11 mouse cellular contexts compared by ENCODE assay signal in genomic region chr19:55746241-55746640, GRCm38 (mm10). TPM values are rescaled to one million over a fixed set of nuclear protein-coding genes. Genes with fewer than 3 reads are reported as not detected.
DNase-seq lines count a peak whose midpoint lies in the region; ATAC-seq and TF ChIP-seq lines count a peak whose summit lies in the region.
"Had no signal": no experiment of that assay in that cellular context is flagged by ENCODE, and none has a peak within 500 bp of the region (broad histone marks: within the 10 kb centered on the region; RNA-seq: fewer than 3 reads in every experiment).

No protein-coding gene starts in this region.

- H3K27me3 ChIP-seq in heart, embryonic 13.5 days (replicated peaks), result no peaks in the 10 kb centered on the region
- peaks cover 21% of the 10 kb centered on the region; the same call in 1 of the 2 replicates for H3K27me3 ChIP-seq in forebrain, postnatal 0 days (ENCODE audit: insufficient read depth, low read length)
- H3K27me3 ChIP-seq in midbrain, embryonic 11.5 days (ENCODE audit: control insufficient read depth, insufficient read depth, low read length), result no peaks in the 10 kb centered on the region

- peak overlapping the region; percentile 11 for H3K4me3 ChIP-seq in heart, embryonic 13.5 days
- H3K4me3 ChIP-seq in forebrain, postnatal 0 days (ENCODE audit: low read depth, low read length), result no peak overlapping the region
- peak overlapping the region; percentile 97 for H3K4me3 ChIP-seq in midbrain, embryonic 11.5 days (ENCODE audit: low read depth, low read length)

- H3K27ac ChIP-seq in heart, embryonic 13.5 days (replicated peaks), result no peak overlapping the region
- H3K27ac ChIP-seq in forebrain, postnatal 0 days (ENCODE audit: low read depth, low read length), result no peak overlapping the region
- H3K27ac ChIP-seq in midbrain, embryonic 11.5 days (ENCODE audit: low read depth, low read length), result no peak overlapping the region

- peak overlapping the region; percentile 61; the same call in 1 of the 2 replicates for H3K9ac ChIP-seq in heart, embryonic 13.5 days
- H3K9ac ChIP-seq in forebrain, postnatal 0 days, result no peak overlapping the region
- peak overlapping the region; percentile 39 for H3K9ac ChIP-seq in midbrain, embryonic 11.5 days (ENCODE audit: low read length)

- WGBS in heart, embryonic 13.5 days, result 42% methylated on average over 5 of the region's 5 CpGs
- 11% methylated on average over 5 of the region's 5 CpGs for WGBS in forebrain, postnatal 0 days
- 11% methylated on average over 5 of the region's 5 CpGs for WGBS in midbrain, embryonic 11.5 days

- peaks cover 67% of the 10 kb centered on the region for H3K4me1 ChIP-seq in heart, embryonic 13.5 days
- peaks cover 12% of the 10 kb centered on the region; the same call in 1 of the 2 replicates for H3K4me1 ChIP-seq in forebrain, postnatal 0 days (ENCODE audit: insufficient read depth)
- H3K4me1 ChIP-seq in midbrain, embryonic 11.5 days (ENCODE audit: control insufficient read depth, insufficient read depth, low read length), result peaks cover 57% of the 10 kb centered on the region

- no peak for ATAC-seq in heart, embryonic 13.5 days (ENCODE audit: extremely low read depth, insufficient number of reproducible peaks, low FRiP score, low TSS enrichment)
- ATAC-seq in forebrain, postnatal 0 days, result no peak
- ATAC-seq in midbrain, embryonic 11.5 days (ENCODE audit: low FRiP score), result no peak
- ATAC-seq: CD4-positive, CD25-positive, alpha-beta regulatory T cell, adult 4 months had no signal

- peak overlapping the region; percentile 94 for H3K4me2 ChIP-seq in heart, embryonic 13.5 days
- H3K4me2 ChIP-seq in forebrain, postnatal 0 days (ENCODE audit: low read depth), result 0 out of 2 replicates have a peak overlapping the region, but pooled peaks have one; percentile 5
- H3K4me2 ChIP-seq in midbrain, embryonic 11.5 days, result peak overlapping the region; percentile 75

- no peak for TF ChIP-seq CTCF in brain, embryonic 14.5 days (IDR thresholded peaks at IDR 0.05; ENCODE audit: borderline replicate concordance, extremely low read depth, insufficient read depth, insufficient read length)
- TF ChIP-seq CTCF in forebrain, postnatal 0 days (IDR thresholded peaks at IDR 0.05; ENCODE audit: low read depth), result no peak

- no peak for DNase-seq in heart, adult 11 months
- DNase-seq in brain, embryonic 14.5 days (ENCODE audit: low read depth), result peak; percentile 58
- peak; percentile 6 for DNase-seq in forebrain, postnatal 0 days
- DNase-seq in midbrain, embryonic 11.5 days (ENCODE audit: low spot score, missing footprints), result peak; percentile 91
- no peak for DNase-seq in cerebellum, adult 11 months
- no peak for DNase-seq in adrenal gland, postnatal 25 days
- DNase-seq in cerebellum, postnatal 14 days, result no peak
- DNase-seq: heart, postnatal 14 days; lung, adult 2 months had no signal

- H3K36me3 ChIP-seq in heart, embryonic 13.5 days, result no peaks in the 10 kb centered on the region
- no peaks in the 10 kb centered on the region for H3K36me3 ChIP-seq in forebrain, postnatal 0 days (ENCODE audit: insufficient read depth)
- no peaks in the 10 kb centered on the region for H3K36me3 ChIP-seq in midbrain, embryonic 11.5 days (ENCODE audit: control insufficient read depth, insufficient read depth, low read length)

- TF ChIP-seq POLR2A in brain, embryonic 14.5 days (IDR thresholded peaks at IDR 0.05; ENCODE audit: borderline replicate concordance, extremely low read depth, insufficient read depth, insufficient read length, poor library complexity, severe bottlenecking), result no peak

- no peaks in the 10 kb centered on the region for H3K9me3 ChIP-seq in heart, embryonic 13.5 days
- no peaks in the 10 kb centered on the region for H3K9me3 ChIP-seq in forebrain, postnatal 0 days (ENCODE audit: low read length)
- H3K9me3 ChIP-seq in midbrain, embryonic 11.5 days (ENCODE audit: control insufficient read depth, low read length), result no peaks in the 10 kb centered on the region

RNA-seq across cellular contexts. Expression of gene Tcf7l2, which starts 4.6 kb away (rescaled TPM):
- 42.6 and 43.8 TPM in 2 replicates for polyA plus RNA-seq in heart, embryonic 13.5 days (2015; fragmentation: Nextera tagmentation; extraction: Ambion mirVana)
- 222 and 296 TPM in 2 replicates for polyA plus RNA-seq in brain, embryonic 14.5 days (2012; rRNA removed)
- 10.8 and 17.7 TPM in 2 replicates for total RNA-seq in forebrain, postnatal 0 days (2014; rRNA removed)
- 113 and 282 TPM in 2 replicates for polyA plus RNA-seq in forebrain, postnatal 0 days (2015; fragmentation: Nextera tagmentation; extraction: Ambion mirVana)
- polyA plus RNA-seq in midbrain, embryonic 11.5 days (2014; fragmentation: Nextera tagmentation; extraction: Ambion mirVana), result 379 and 401 TPM in 2 replicates
- 27.5 and 33.3 TPM in 2 replicates for total RNA-seq in adrenal gland, postnatal 25 days (2021)

Comparison
In these comparisons a context has a peak if more than half of its experiments do, and no peak if none do; other contexts are left out.
1. H3K4me2 ChIP-seq: peak in every context shown above with its lines; median percentile 94 in heart, embryonic 13.5 days; 75 in midbrain, embryonic 11.5 days; 5 in forebrain, postnatal 0 days.
2. DNase-seq: peak in brain, embryonic 14.5 days (single experiment), forebrain, postnatal 0 days (single experiment) and midbrain, embryonic 11.5 days (single experiment); none in heart, adult 11 months (single experiment), cerebellum, adult 11 months (single experiment), adrenal gland, postnatal 25 days (single experiment) and cerebellum, postnatal 14 days (0 of 2).